Mouse (Mus musculus) liver, embryonic 15.5 days (tissue): Measurements from ENCODE around the gene Vamp4. TPM values are rescaled to one million over a fixed set of nuclear protein-coding genes. Genes with fewer than 3 reads are reported as not detected.

ENCODE experiments used
- ATAC-seq: fragments of 200-750 bp; cut with Nextera tagmentation; 2 replicates; pipeline ENCODE4 v1.8.0; 2017; ENCODE audit warnings: moderate number of reproducible peaks, mild to moderate bottlenecking, moderate library complexity; ENCODE audit not compliant: insufficient read depth
- H3K27ac ChIP-seq: fragments of 300-500 bp; sonication (generic); replicated peaks from 2 replicates; pipeline ENCODE4 v1.5.1; 2015; ENCODE audit warnings: mild to moderate bottlenecking, inconsistent platforms
- H3K27me3 ChIP-seq: fragments of 300-500 bp; sonication (generic); 2 replicates; pipeline ENCODE4 v1.6.1; 2015; ENCODE audit warnings: mild to moderate bottlenecking, inconsistent platforms
- H3K36me3 ChIP-seq: fragments of 300-500 bp; sonication (generic); replicated peaks from 2 replicates; pipeline ENCODE4 v1.6.1; 2015; ENCODE audit warnings: moderate library complexity, mild to moderate bottlenecking, inconsistent platforms
- H3K4me1 ChIP-seq: fragments of 300-500 bp; sonication (generic); replicated peaks from 2 replicates; pipeline ENCODE4 v1.6.1; 2015; ENCODE audit warnings: inconsistent platforms
- H3K4me2 ChIP-seq: fragments of 300-500 bp; sonication (generic); 2 replicates; pipeline ENCODE4 v1.6.1; 2015; ENCODE audit warnings: moderate library complexity, mild to moderate bottlenecking, inconsistent platforms
- H3K4me3 ChIP-seq: fragments of 300-500 bp; sonication (generic); replicated peaks from 2 replicates; pipeline ENCODE4 v1.5.1; 2015; ENCODE audit warnings: mild to moderate bottlenecking, inconsistent platforms
- H3K9ac ChIP-seq: fragments of 300-500 bp; sonication (generic); 2 replicates; pipeline ENCODE4 v1.6.1; 2015; ENCODE audit warnings: moderate library complexity, mild to moderate bottlenecking, inconsistent platforms
- H3K9me3 ChIP-seq: fragments of 300-500 bp; sonication (generic); replicated peaks from 2 replicates; pipeline ENCODE4 v1.6.1; 2016; ENCODE audit warnings: inconsistent platforms
- WGBS: fragments of 180-500 bp; shearing (Covaris S2); methylation state at CpG from one replicate; pipeline ENCODE4 v1.1.7; 2015; ENCODE audit warnings: mixed read lengths; ENCODE audit not compliant: insufficient replicate concordance; 5-methylcytosine and 5-hydroxymethylcytosine counted together
- polyA plus RNA-seq: library from polyadenylated mRNA; unstranded; fragments of >200 nt; fragmentation: Nextera tagmentation; extraction: Ambion mirVana; gene quantifications from 2 replicates; pipeline ENCODE4 v1.2.1, GENCODE M21; 2015

The Vamp4 gene
- polyA plus RNA-seq, 1 experiment from 2014 or later, result 14.6 TPM

- no peak overlapping the region for H3K27ac ChIP-seq
- peaks cover 17% of the 10 kb centered on the region for H3K36me3 ChIP-seq
- ATAC-seq, result no peak
- no peak overlapping the region for H3K9ac ChIP-seq
- 61% methylated on average over 5 of the region's 5 CpGs for WGBS
- H3K27me3 ChIP-seq, result no peaks in the 10 kb centered on the region
- no peaks in the 10 kb centered on the region for H3K9me3 ChIP-seq
- no peak overlapping the region for H3K4me2 ChIP-seq
- peaks cover 31% of the 10 kb centered on the region for H3K4me1 ChIP-seq
- no peak overlapping the region for H3K4me3 ChIP-seq
These were observed 20.6 kb upstream of the Vamp4 start for GRCm38 (mm10) chr1:162549615-162550283.

DNA sequence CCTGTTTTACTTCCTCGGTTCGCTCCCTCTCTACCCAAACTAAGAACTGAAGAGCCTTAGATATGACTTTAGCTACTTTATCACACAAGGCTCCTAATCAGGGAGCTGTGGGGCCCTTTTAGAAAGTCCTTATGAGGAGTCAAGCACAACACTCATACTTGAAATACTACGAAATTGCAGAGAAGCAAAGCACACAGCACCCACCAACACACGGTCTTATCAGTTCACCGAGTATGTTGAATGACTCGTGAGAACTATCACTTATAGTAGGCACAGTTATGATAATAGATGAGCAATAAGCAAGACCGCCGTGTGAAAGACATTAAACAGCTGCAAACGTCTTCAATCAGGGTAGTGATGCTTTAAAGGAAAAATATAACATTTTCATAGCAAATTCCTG, 17.4 kb upstream of the Vamp4 start:
- Histone ChIP-seq H3K27ac (0 out of 2 replicates have a peak overlapping the region, but pooled peaks have one; percentile 19), H3K27me3 (no peaks in the 10 kb centered on the region), H3K4me2 (peak overlapping the region; percentile 18; the same call in 1 of the 2 replicates), H3K9ac (no peak overlapping the region), H3K4me1 (peaks cover 16% of the 10 kb centered on the region), H3K4me3 (no peak overlapping the region), H3K36me3 (no peaks in the 10 kb centered on the region), H3K9me3 (no peaks in the 10 kb centered on the region)
- 26% methylated on average over 9 of the region's 9 CpGs for WGBS
- no peak for ATAC-seq

DNA sequence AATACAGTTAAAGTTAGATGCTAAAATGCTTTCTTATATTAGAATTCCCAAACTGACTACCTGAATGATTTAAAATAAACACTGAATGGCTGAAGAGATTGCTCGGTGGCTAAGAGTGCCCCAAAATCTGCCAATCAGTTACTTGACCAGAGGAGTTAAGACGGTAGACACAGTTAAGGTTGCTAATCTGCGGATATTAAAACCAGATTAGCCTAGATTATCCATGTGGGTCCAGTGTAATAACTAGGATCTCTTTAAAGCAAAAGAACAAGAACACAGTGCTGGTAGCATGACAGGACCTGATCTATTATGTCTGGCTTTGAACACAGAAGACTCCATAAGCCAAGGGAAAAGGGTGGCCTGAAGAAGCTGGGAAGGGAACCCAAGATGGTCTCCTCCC, 16.1 kb upstream of the Vamp4 start:
- WGBS, result 65% methylated on average over 3 of the region's 3 CpGs
- H3K4me2 ChIP-seq, result no peak overlapping the region
- peaks cover 6% of the 10 kb centered on the region for H3K4me1 ChIP-seq
- H3K27ac ChIP-seq, result no peak overlapping the region
- H3K27me3 ChIP-seq, result no peaks in the 10 kb centered on the region
- no peak overlapping the region for H3K9ac ChIP-seq
- H3K36me3 ChIP-seq, result no peaks in the 10 kb centered on the region
- no peak overlapping the region for H3K4me3 ChIP-seq
- ATAC-seq, result no peak
- H3K9me3 ChIP-seq, result no peaks in the 10 kb centered on the region

- H3K36me3 ChIP-seq, result no peaks in the 10 kb centered on the region
- H3K4me2 ChIP-seq, result no peak overlapping the region
- H3K27ac ChIP-seq, result no peak overlapping the region
- peaks cover 24% of the 10 kb centered on the region for H3K27me3 ChIP-seq
- H3K9ac ChIP-seq, result no peak overlapping the region
- 23% methylated on average over 1 of the region's 1 CpGs for WGBS
- no peaks in the 10 kb centered on the region for H3K4me1 ChIP-seq
- no peak overlapping the region for H3K4me3 ChIP-seq
- no peak for ATAC-seq
- H3K9me3 ChIP-seq, result no peaks in the 10 kb centered on the region
These were observed 7.1 kb upstream of the Vamp4 start for GRCm38 (mm10) chr1:162563236-162563635.

DNA sequence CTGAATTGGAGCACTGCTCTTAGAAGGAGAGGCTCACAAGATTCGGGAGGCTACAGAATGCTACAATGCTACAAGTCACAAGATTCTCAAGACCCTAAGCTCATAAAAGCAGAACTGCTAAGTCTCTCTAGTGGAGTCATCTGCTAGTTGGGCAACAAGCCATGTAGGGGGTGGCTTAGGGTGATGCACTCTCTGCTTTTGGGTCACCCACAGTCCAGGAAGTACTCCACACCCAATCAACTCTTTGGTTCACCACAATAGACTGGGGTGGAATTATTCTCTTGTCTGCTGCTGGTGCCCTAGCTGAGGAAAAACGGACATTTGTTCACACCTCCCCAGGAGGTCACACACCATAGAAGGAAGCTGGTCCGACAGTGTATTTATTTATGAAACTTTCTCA, 5.3 kb upstream of the Vamp4 start:
- 24% methylated on average over 3 of the region's 3 CpGs for WGBS
- peak; percentile 37; the same call in 1 of the 2 replicates for ATAC-seq
- H3K4me1 ChIP-seq, result peaks cover 7% of the 10 kb centered on the region; the same call in 1 of the 2 replicates

DNA sequence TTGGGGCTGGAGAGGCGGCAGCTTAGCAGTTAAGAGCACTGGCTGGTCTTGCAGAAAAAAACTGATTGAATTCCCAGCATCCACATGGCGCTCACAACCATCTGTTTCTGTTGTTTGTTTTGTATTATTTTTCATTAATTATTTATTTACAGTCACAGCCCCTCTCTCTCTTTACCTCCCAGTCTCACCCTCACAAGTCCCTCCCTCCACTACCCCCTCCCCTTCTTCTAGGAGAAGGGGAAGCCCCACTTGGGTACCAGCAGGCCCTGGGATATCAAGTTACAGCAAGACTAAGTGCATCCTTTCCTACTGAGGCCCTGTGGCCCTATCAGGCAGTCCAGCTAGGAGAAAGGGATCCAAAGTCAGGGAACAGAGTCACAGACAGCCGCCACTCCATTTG, 3.0 kb upstream of the Vamp4 start:
- Histone ChIP-seq H3K27me3 (peaks cover 11% of the 10 kb centered on the region; the same call in 1 of the 2 replicates), H3K4me1 (peaks cover 18% of the 10 kb centered on the region; the same call in 1 of the 2 replicates), H3K4me2 (no peak overlapping the region), H3K27ac (no peak overlapping the region), H3K4me3 (no peak overlapping the region), H3K36me3 (no peaks in the 10 kb centered on the region), H3K9ac (no peak overlapping the region), H3K9me3 (no peaks in the 10 kb centered on the region)
- ATAC-seq, result no peak
- 69% methylated on average over 3 of the region's 3 CpGs for WGBS

More for the DNA sequence above, 5.3 kb upstream of the Vamp4 start:
- no peaks in the 10 kb centered on the region for H3K9me3 ChIP-seq
- H3K4me2 ChIP-seq, result no peak overlapping the region
- no peak overlapping the region for H3K27ac ChIP-seq
- H3K4me3 ChIP-seq, result no peak overlapping the region
- no peaks in the 10 kb centered on the region for H3K36me3 ChIP-seq
- peaks cover 20% of the 10 kb centered on the region for H3K27me3 ChIP-seq
- no peak overlapping the region for H3K9ac ChIP-seq

- Histone ChIP-seq H3K4me1 (peaks cover 18% of the 10 kb centered on the region; the same call in 1 of the 2 replicates), H3K4me3 (peak overlapping the region; percentile 89), H3K9ac (peak overlapping the region; percentile 90), H3K36me3 (peaks cover 13% of the 10 kb centered on the region), H3K4me2 (peak overlapping the region; percentile 97), H3K9me3 (no peaks in the 10 kb centered on the region), H3K27ac (peak overlapping the region; percentile 74), H3K27me3 (peaks cover 3% of the 10 kb centered on the region; the same call in 1 of the 2 replicates)
- WGBS, result 1% methylated on average over 46 of the region's 46 CpGs
- peak; percentile 45; the same call in 1 of the 2 replicates for ATAC-seq
These were observed 751 bp downstream of the Vamp4 start for GRCm38 (mm10) chr1:162570931-162571601.

GRCm38 (mm10) chr1:162575098-162575497, 4.8 kb downstream of the Vamp4 start:
- peaks cover 10% of the 10 kb centered on the region; the same call in 1 of the 2 replicates for H3K4me1 ChIP-seq
- H3K36me3 ChIP-seq, result peaks cover 19% of the 10 kb centered on the region
- no peak for ATAC-seq
- 82% methylated on average over 3 of the region's 3 CpGs for WGBS
- H3K9me3 ChIP-seq, result no peaks in the 10 kb centered on the region
- no peak overlapping the region for H3K27ac ChIP-seq
- no peaks in the 10 kb centered on the region for H3K27me3 ChIP-seq
- no peak overlapping the region for H3K4me3 ChIP-seq
- H3K9ac ChIP-seq, result no peak overlapping the region
- H3K4me2 ChIP-seq, result no peak overlapping the region

DNA sequence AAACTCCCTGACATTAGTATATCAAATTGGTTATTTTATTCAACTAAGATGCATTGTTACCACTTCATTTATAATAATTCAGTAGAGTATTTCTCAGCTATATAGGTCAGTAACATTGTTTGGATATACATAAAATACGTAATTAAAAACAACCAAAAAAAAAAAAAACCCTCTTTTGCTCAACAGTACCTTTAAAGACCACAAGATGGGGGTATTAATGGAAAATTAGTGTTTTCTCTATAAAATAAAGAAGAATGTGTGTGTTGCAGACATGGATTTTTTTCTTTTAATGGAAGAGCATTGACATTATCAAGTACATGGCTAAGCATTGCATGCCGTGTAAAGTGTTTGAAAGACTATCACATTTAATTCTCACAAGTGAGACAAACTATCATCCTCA, 12.6 kb downstream of the Vamp4 start:
- Histone ChIP-seq H3K27ac (no peak overlapping the region), H3K4me1 (no peaks in the 10 kb centered on the region), H3K9ac (no peak overlapping the region), H3K4me2 (no peak overlapping the region), H3K9me3 (no peaks in the 10 kb centered on the region), H3K27me3 (no peaks in the 10 kb centered on the region), H3K36me3 (peaks cover 19% of the 10 kb centered on the region), H3K4me3 (no peak overlapping the region)
- 76% methylated on average over 2 of the region's 2 CpGs for WGBS
- no peak for ATAC-seq

GRCm38 (mm10) chr1:162586282-162586681, 16.0 kb downstream of the Vamp4 start:
- no peak overlapping the region for H3K4me3 ChIP-seq
- 57% methylated on average over 4 of the region's 4 CpGs for WGBS
- H3K9ac ChIP-seq, result no peak overlapping the region
- H3K9me3 ChIP-seq, result no peaks in the 10 kb centered on the region
- no peak for ATAC-seq
- H3K36me3 ChIP-seq, result peaks cover 13% of the 10 kb centered on the region
- no peaks in the 10 kb centered on the region for H3K27me3 ChIP-seq
- no peak overlapping the region for H3K4me2 ChIP-seq
- H3K4me1 ChIP-seq, result peaks cover 7% of the 10 kb centered on the region
- H3K27ac ChIP-seq, result no peak overlapping the region

DNA sequence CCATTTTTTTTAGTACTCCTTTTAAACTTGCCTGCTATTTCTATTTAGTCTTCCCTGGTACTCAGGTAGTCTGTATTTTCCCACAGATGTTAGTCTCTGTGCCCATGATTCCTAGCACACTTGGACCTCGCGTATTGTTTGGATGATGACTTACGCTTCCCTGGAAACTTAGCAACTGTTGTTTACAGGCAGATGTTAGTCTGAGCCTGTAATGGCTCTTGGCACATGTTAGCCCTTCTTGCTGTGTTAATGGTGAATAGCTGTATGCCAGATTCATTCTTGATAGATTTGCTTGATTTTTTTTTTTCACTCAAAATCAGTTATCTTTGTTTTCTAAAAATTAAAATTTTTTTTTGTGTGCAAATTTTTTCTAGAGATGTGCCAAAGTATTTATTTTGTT, 18.3 kb downstream of the Vamp4 start:
- H3K4me1 ChIP-seq, result peaks cover 7% of the 10 kb centered on the region
- H3K9ac ChIP-seq, result no peak overlapping the region
- ATAC-seq, result no peak
- H3K9me3 ChIP-seq, result no peaks in the 10 kb centered on the region
- H3K27ac ChIP-seq, result no peak overlapping the region
- WGBS, result 88% methylated on average over 3 of the region's 3 CpGs
- H3K4me3 ChIP-seq, result no peak overlapping the region
- H3K4me2 ChIP-seq, result no peak overlapping the region
- H3K36me3 ChIP-seq, result peaks cover 13% of the 10 kb centered on the region; the same call in 1 of the 2 replicates
- H3K27me3 ChIP-seq, result no peaks in the 10 kb centered on the region
